Mouse (Mus musculus) hindbrain, embryonic 15.5 days (tissue): Measurements from ENCODE around the gene Psmc6. TPM values are rescaled to one million over a fixed set of nuclear protein-coding genes. Genes with fewer than 3 reads are reported as not detected.

Experiments
- ATAC-seq: fragments of 200-750 bp; cut with Nextera tagmentation; 2 replicates; pipeline ENCODE4 v1.8.0; 2017; ENCODE audit warnings: low read depth, moderate number of reproducible peaks, moderate TSS enrichment; ENCODE audit not compliant: low FRiP score
- H3K27ac ChIP-seq: fragments of 300-500 bp; sonication (generic); replicated peaks from 2 replicates; pipeline ENCODE4 v1.5.1; 2015; ENCODE audit warnings: mild to moderate bottlenecking, inconsistent platforms
- H3K27me3 ChIP-seq: fragments of 300-500 bp; sonication (generic); 2 replicates; pipeline ENCODE4 v1.6.1; 2015; ENCODE audit warnings: control low read depth, inconsistent platforms
- H3K36me3 ChIP-seq: fragments of 300-500 bp; sonication (generic); 2 replicates; pipeline ENCODE4 v1.6.1; 2015; ENCODE audit warnings: control low read depth, inconsistent platforms
- H3K4me1 ChIP-seq: fragments of 300-500 bp; sonication (generic); replicated peaks from 2 replicates; pipeline ENCODE4 v1.6.1; 2015; ENCODE audit warnings: control low read depth, inconsistent platforms
- H3K4me2 ChIP-seq: fragments of 300-500 bp; sonication (generic); 2 replicates; pipeline ENCODE4 v1.6.1; 2015; ENCODE audit warnings: moderate library complexity, mild to moderate bottlenecking, inconsistent platforms
- H3K4me3 ChIP-seq: fragments of 300-500 bp; sonication (generic); 2 replicates; pipeline ENCODE4 v1.5.1; 2015; ENCODE audit warnings: mild to moderate bottlenecking, inconsistent platforms
- H3K9ac ChIP-seq: fragments of 300-500 bp; sonication (generic); 2 replicates; pipeline ENCODE4 v1.6.1; 2015; ENCODE audit warnings: inconsistent platforms
- H3K9me3 ChIP-seq: fragments of 300-500 bp; sonication (generic); 2 replicates; pipeline ENCODE4 v1.6.1; 2016; ENCODE audit warnings: control low read depth, inconsistent platforms
- WGBS: fragments of 180-500 bp; shearing (Covaris S2); methylation state at CpG from one replicate; pipeline ENCODE4 v1.1.7; 2015; 5-methylcytosine and 5-hydroxymethylcytosine counted together
- polyA plus RNA-seq: library from polyadenylated mRNA; unstranded; fragments of >200 nt; fragmentation: Nextera tagmentation; extraction: Ambion mirVana; gene quantifications from 2 replicates; pipeline ENCODE4 v1.2.1, GENCODE M21; 2015

Psmc6 gene
- polyA plus RNA-seq = 140 and 155 TPM in 2 replicates

DNA sequence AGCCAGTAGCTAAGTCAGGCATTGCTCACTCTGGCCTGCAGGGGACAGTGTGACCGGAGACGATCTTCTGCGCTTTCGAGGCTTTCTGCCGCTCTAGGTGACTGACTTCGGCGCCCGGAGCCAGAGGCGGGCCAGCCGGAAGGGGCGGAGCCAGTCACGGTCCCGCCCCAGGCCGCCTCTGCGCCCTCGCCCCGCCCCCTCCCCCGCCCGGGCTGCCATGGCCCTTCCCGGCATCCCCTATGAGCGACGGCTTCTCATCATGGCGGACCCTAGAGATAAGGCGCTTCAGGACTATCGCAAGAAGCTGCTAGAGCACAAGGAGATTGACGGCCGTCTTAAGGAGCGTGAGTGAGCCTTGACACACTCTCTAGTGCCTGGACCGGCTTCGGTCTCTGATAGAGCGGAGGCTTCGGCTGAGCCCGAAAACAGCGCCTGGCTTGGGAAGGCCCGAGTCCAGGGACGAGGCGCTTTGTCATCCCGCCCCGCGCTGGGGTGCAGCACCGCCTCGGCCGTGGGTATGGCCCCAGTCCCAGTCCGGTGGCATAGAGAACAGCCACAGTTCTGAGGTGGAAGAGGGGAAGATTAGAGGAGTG lies at the start of gene Psmc6:
Psmc6 (plus strand) TSS at position 200 of the 593 bp plus-strand sequence.
- Histone ChIP-seq H3K4me3 (peak within 1 kb of the TSS; percentile 76), H3K4me1 (peaks cover 10% of the 10 kb centered on the region), H3K4me2 (peak within 1 kb of the TSS; percentile 70), H3K36me3 (peaks cover 28% of the 10 kb centered on the region), H3K9ac (peak within 1 kb of the TSS; percentile 81), H3K27ac (peak within 1 kb of the TSS; percentile 85), H3K27me3 (no peaks in the 10 kb centered on the region), H3K9me3 (no peaks in the 10 kb centered on the region)
- WGBS = under 1% methylated on average over 43 of the region's 44 CpGs
- peak; percentile 97 for ATAC-seq

GRCm38 (mm10) chr14:45282066-45282465 lies 47.5 kb upstream of the Psmc6 start:
- no peak overlapping the region for H3K4me2 ChIP-seq
- ATAC-seq = no peak
- H3K27ac ChIP-seq = no peak overlapping the region
- no peak overlapping the region for H3K9ac ChIP-seq
- H3K27me3 ChIP-seq = no peaks in the 10 kb centered on the region
- no peaks in the 10 kb centered on the region for H3K4me1 ChIP-seq
- peaks cover 36% of the 10 kb centered on the region for H3K36me3 ChIP-seq
- no peak overlapping the region for H3K4me3 ChIP-seq
- WGBS = 88% methylated on average over 3 of the region's 3 CpGs
- H3K9me3 ChIP-seq = no peaks in the 10 kb centered on the region

DNA sequence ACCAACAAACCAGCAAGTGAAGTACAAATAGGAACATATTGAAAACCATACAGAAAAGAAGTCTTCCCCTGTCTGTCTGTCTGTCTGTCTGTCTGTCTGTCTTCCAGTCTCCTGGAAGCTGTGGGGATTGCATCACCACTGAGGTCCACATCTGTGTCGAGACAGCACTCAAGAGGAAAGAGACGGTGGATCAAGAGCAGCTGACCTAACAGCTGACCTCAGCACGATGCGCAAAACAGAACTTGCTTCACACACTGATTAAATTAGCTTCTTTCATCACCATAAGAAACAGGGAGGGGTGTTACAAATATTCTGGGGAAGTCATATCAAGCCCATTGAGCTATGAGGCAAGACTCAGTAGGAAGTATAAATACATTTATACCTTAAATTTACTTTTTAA lies 38.0 kb upstream of the Psmc6 start:
- no peaks in the 10 kb centered on the region for H3K9me3 ChIP-seq
- H3K27ac ChIP-seq = no peak overlapping the region
- no peak overlapping the region for H3K9ac ChIP-seq
- H3K4me3 ChIP-seq = no peak overlapping the region
- H3K36me3 ChIP-seq = peaks cover 33% of the 10 kb centered on the region
- 80% methylated on average over 4 of the region's 4 CpGs for WGBS
- no peaks in the 10 kb centered on the region for H3K27me3 ChIP-seq
- ATAC-seq = no peak
- H3K4me2 ChIP-seq = no peak overlapping the region
- H3K4me1 ChIP-seq = no peaks in the 10 kb centered on the region

DNA sequence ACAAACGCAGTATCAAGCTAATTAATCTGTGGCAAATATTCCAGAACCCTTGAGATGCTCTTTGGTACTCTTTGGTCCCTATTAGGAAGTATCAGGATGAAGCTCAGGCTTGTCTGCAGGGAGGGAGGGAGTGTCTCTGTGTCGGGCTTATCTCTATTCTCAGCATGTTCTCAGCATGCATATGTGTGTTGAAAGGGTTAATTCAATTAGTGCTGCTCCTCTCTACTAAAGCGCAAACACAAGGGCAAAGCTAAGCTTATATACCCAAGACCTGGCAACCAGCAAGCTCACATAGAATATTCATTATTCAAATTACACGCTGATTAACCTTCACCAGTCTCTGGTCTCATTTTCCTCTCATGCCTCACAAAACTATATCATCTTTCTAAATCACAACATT lies 25.6 kb upstream of the Psmc6 start:
- 36% methylated on average over 4 of the region's 4 CpGs for WGBS
- Histone ChIP-seq H3K9me3 (no peaks in the 10 kb centered on the region), H3K4me3 (no peak overlapping the region), H3K27me3 (no peaks in the 10 kb centered on the region), H3K36me3 (peaks cover 37% of the 10 kb centered on the region), H3K4me1 (no peaks in the 10 kb centered on the region), H3K4me2 (no peak overlapping the region), H3K27ac (no peak overlapping the region), H3K9ac (no peak overlapping the region)
- ATAC-seq = no peak

DNA sequence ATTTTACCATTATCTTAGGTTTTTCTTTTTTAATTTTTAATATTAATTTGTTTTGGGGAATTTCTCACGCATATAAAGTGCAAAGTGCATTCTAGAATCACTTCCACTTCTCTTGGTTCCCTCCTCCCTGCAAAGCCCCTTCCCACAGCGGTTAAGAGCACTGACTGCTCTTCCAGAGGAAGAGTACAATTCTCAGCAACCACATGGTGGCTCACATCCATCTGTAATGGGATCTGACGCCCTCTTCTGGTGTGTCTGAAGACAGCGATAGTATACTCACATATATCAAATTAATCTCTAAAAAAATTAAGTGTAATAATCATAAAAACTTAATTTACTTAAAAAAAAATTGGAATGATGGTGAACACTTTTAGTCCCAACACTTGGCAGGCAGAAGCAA lies 25.2 kb upstream of the Psmc6 start:
- Histone ChIP-seq H3K4me3 (no peak overlapping the region), H3K27me3 (no peaks in the 10 kb centered on the region), H3K36me3 (peaks cover 32% of the 10 kb centered on the region), H3K9ac (no peak overlapping the region), H3K4me2 (no peak overlapping the region), H3K4me1 (no peaks in the 10 kb centered on the region), H3K27ac (no peak overlapping the region), H3K9me3 (no peaks in the 10 kb centered on the region)
- no peak for ATAC-seq
- WGBS = 60% methylated on average over 4 of the region's 4 CpGs

- H3K9me3 ChIP-seq = no peaks in the 10 kb centered on the region
- H3K27ac ChIP-seq = no peak overlapping the region
- no peak overlapping the region for H3K9ac ChIP-seq
- no peaks in the 10 kb centered on the region for H3K27me3 ChIP-seq
- H3K36me3 ChIP-seq = peaks cover 21% of the 10 kb centered on the region
- H3K4me3 ChIP-seq = no peak overlapping the region
- H3K4me1 ChIP-seq = no peaks in the 10 kb centered on the region
- WGBS = 96% methylated on average over 5 of the region's 5 CpGs
- no peak overlapping the region for H3K4me2 ChIP-seq
- no peak for ATAC-seq
Measured at GRCm38 (mm10) chr14:45305852-45306251, 23.7 kb upstream of the Psmc6 start.

- no peak overlapping the region for H3K9ac ChIP-seq
- 94% methylated on average over 8 of the region's 8 CpGs for WGBS
- no peak for ATAC-seq
Measured at GRCm38 (mm10) chr14:45307630-45308328, 21.8 kb upstream of the Psmc6 start.

DNA sequence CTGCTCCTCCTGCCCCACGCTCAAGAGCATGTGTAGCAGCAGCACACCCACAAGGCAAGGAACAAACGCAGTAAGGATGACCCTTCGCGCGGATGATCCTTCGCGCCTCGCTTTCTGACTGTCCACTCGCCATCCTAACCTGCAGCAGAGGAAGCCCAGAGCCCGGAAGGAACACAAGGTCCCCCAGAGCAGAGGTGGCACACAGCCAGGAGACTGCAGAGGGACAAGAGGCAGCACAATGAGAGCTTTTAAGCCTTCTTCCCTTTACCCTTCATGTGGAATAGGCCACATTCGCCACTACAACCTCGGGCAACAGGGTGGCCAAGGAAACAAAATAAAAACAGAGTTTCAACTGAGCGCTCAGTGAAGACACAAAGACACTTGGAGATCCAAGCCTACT lies 19.9 kb upstream of the Psmc6 start:
- H3K4me1 ChIP-seq = no peaks in the 10 kb centered on the region
- H3K9ac ChIP-seq = no peak overlapping the region
- H3K9me3 ChIP-seq = no peaks in the 10 kb centered on the region
- H3K4me3 ChIP-seq = no peak overlapping the region
- 88% methylated on average over 13 of the region's 13 CpGs for WGBS
- no peaks in the 10 kb centered on the region for H3K27me3 ChIP-seq
- no peak for ATAC-seq
- H3K27ac ChIP-seq = no peak overlapping the region
- no peak overlapping the region for H3K4me2 ChIP-seq
- 0 out of 2 replicates have a peak, but pooled peaks cover 7% of the 10 kb centered on the region for H3K36me3 ChIP-seq

More at GRCm38 (mm10) chr14:45307630-45308328, 21.8 kb upstream of the Psmc6 start:
- Histone ChIP-seq H3K9me3 (no peaks in the 10 kb centered on the region), H3K4me2 (no peak overlapping the region), H3K4me3 (no peak overlapping the region), H3K27me3 (no peaks in the 10 kb centered on the region), H3K27ac (no peak overlapping the region), H3K36me3 (peaks cover 7% of the 10 kb centered on the region; the same call in 1 of the 2 replicates), H3K4me1 (no peaks in the 10 kb centered on the region)

DNA sequence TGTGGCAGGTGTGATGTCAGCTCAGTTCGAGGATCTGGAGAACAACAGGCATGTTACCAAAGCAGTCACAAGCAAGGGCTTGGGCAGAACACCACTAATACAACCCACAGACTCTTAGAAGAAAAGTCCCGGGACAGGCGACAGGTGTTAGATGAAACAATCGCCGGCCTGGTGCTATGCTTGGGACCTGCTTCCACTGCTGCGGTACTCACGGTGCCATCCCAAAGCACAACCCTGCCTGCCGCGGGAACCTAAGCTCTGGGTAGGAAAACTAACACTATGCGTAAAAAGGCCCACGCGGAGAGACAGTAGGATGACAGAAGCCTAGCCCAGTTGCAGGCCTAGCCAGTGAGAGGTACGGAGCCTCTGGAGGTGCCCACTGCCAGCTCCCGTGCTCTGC lies 19.5 kb upstream of the Psmc6 start:
- Histone ChIP-seq H3K36me3 (0 out of 2 replicates have a peak, but pooled peaks cover 3% of the 10 kb centered on the region), H3K27me3 (no peaks in the 10 kb centered on the region), H3K4me3 (no peak overlapping the region), H3K4me1 (no peaks in the 10 kb centered on the region), H3K27ac (no peak overlapping the region), H3K9me3 (no peaks in the 10 kb centered on the region), H3K9ac (no peak overlapping the region), H3K4me2 (no peak overlapping the region)
- no peak for ATAC-seq
- 90% methylated on average over 14 of the region's 14 CpGs for WGBS

- peak overlapping the region; percentile 81 for H3K4me3 ChIP-seq
- H3K36me3 ChIP-seq = no peaks in the 10 kb centered on the region
- peaks cover 27% of the 10 kb centered on the region for H3K4me1 ChIP-seq
- peak overlapping the region; percentile 70 for H3K4me2 ChIP-seq
- H3K27ac ChIP-seq = no peak overlapping the region
- WGBS = 79% methylated on average over 5 of the region's 5 CpGs
- peak overlapping the region; percentile 95 for H3K9ac ChIP-seq
- no peaks in the 10 kb centered on the region for H3K9me3 ChIP-seq
- ATAC-seq = no peak
- no peaks in the 10 kb centered on the region for H3K27me3 ChIP-seq
Measured at GRCm38 (mm10) chr14:45316927-45317326, 12.7 kb upstream of the Psmc6 start.

GRCm38 (mm10) chr14:45317921-45318411 lies 11.6 kb upstream of the Psmc6 start:
- under 1% methylated on average over 37 of the region's 38 CpGs for WGBS
- Histone ChIP-seq H3K4me3 (peak overlapping the region; percentile 81), H3K9ac (peak overlapping the region; percentile 95), H3K27ac (peak overlapping the region; percentile 97), H3K9me3 (no peaks in the 10 kb centered on the region), H3K4me2 (peak overlapping the region; percentile 70), H3K36me3 (no peaks in the 10 kb centered on the region), H3K27me3 (no peaks in the 10 kb centered on the region), H3K4me1 (peaks cover 27% of the 10 kb centered on the region)
- ATAC-seq = no peak

DNA sequence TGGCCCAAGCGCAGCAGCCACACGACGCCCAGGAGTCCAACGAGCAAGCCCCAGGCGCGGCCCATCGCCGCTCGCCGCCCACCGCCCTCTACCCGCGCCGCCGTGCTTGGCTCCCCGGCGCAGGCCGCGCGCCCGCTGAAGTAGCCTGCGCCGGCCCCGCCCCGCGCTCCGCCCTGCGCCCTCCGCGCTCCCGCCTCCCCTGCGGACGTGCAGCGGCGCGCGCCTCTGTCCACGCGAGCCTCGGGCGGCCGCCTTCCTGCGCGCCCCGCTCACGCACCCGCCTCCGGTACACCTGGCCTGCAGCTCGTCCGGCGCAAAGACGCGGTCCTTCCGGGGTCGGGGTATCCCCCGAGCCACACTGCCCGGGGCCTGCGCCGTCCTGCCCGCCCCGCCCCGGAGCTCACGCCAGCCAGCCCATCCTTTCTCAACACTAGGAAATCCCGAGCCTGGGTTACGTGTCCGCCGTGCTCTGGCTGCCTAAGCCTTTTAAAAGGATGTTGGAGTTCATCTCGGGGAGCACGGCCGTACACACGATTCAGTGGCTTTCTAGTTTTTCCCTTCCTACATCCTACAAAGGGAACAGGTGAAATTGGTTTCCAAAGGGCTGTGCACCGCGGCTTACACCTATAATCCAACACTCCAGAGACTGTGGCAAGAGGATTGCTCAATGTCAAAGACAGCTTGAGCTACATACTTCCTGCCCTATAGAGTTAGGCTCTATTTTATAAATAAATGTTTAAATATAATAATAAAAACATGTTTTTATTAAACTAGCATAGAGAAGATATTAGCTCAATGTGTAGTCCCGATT lies 11.0 kb upstream of the Psmc6 start, which contains the start of gene Ero1l:
Ero1l (minus strand) TSS at position 346 of the 811 bp plus-strand sequence.
- Histone ChIP-seq H3K27ac (peak within 1 kb of the TSS; percentile 97), H3K36me3 (no peaks in the 10 kb centered on the region), H3K4me3 (peak within 1 kb of the TSS; percentile 81), H3K9me3 (no peaks in the 10 kb centered on the region), H3K4me2 (peak within 1 kb of the TSS; percentile 70), H3K9ac (peak within 1 kb of the TSS; percentile 95), H3K27me3 (no peaks in the 10 kb centered on the region), H3K4me1 (peaks cover 27% of the 10 kb centered on the region)
- ATAC-seq = peak; percentile 97
- 2% methylated on average over 40 of the region's 74 CpGs for WGBS
